Mouse (Mus musculus) heart, embryonic 12.5 days (tissue): ENCODE results near the gene Olfr483. TPM values are rescaled to one million over a fixed set of nuclear protein-coding genes. Genes with fewer than 3 reads are reported as not detected.

Experiments used
- ATAC-seq: fragments of 200-750 bp; cut with Nextera tagmentation; 2 replicates; pipeline ENCODE4 v1.8.0; 2017; ENCODE audit warnings: moderate TSS enrichment, moderate library complexity; ENCODE audit not compliant: insufficient number of reproducible peaks, low FRiP score
- H3K27ac ChIP-seq: fragments of 300-500 bp; sonication (generic); 2 replicates; pipeline ENCODE4 v1.5.1; 2016; ENCODE audit warnings: mild to moderate bottlenecking, moderate library complexity; ENCODE audit not compliant: poor library complexity, severe bottlenecking
- H3K27me3 ChIP-seq: fragments of 300-500 bp; sonication (generic); replicated peaks from 2 replicates; pipeline ENCODE4 v1.6.1; 2016; ENCODE audit warnings: mild to moderate bottlenecking, moderate library complexity
- H3K36me3 ChIP-seq: fragments of 300-500 bp; sonication (generic); 2 replicates; pipeline ENCODE4 v1.6.1; 2016; ENCODE audit warnings: mild to moderate bottlenecking, moderate library complexity
- H3K4me1 ChIP-seq: fragments of 300-500 bp; sonication (generic); replicated peaks from 2 replicates; pipeline ENCODE4 v1.6.1; 2016; ENCODE audit warnings: mild to moderate bottlenecking
- H3K4me2 ChIP-seq: fragments of 300-500 bp; sonication (generic); 2 replicates; pipeline ENCODE4 v1.6.1; 2016; ENCODE audit warnings: mild to moderate bottlenecking, moderate library complexity
- H3K4me3 ChIP-seq: fragments of 300-500 bp; sonication (generic); 2 replicates; pipeline ENCODE4 v1.5.1; 2016; ENCODE audit warnings: mild to moderate bottlenecking
- H3K9ac ChIP-seq: fragments of 300-500 bp; sonication (generic); 2 replicates; pipeline ENCODE4 v1.6.1; 2016; ENCODE audit warnings: mild to moderate bottlenecking, moderate library complexity
- H3K9me3 ChIP-seq: fragments of 300-500 bp; sonication (generic); replicated peaks from 2 replicates; pipeline ENCODE4 v1.6.1; 2016; ENCODE audit warnings: mild to moderate bottlenecking, moderate library complexity
- WGBS: fragments of 180-500 bp; shearing (Covaris S2); methylation state at CpG from one replicate; pipeline ENCODE4 v1.1.7; 2016; 5-methylcytosine and 5-hydroxymethylcytosine counted together
- polyA plus RNA-seq: library from polyadenylated mRNA; unstranded; fragments of >200 nt; fragmentation: Nextera tagmentation; extraction: Ambion mirVana; gene quantifications from 2 replicates; pipeline ENCODE4 v1.2.1, GENCODE M21; 2016

The Olfr483 gene
- polyA plus RNA-seq, result not detected in 2 replicates

GRCm38 (mm10) chr7:108100549-108100948 is at the start of gene Olfr483:
Olfr483 (plus strand) TSS chr7:108100849.
- 63% methylated on average over 1 of the region's 1 CpGs for WGBS
- H3K27me3 ChIP-seq, result no peaks in the 10 kb centered on the region
- H3K4me1 ChIP-seq, result no peaks in the 10 kb centered on the region
- no peak within 1 kb of the TSS for H3K4me3 ChIP-seq
- no peak within 1 kb of the TSS for H3K27ac ChIP-seq
- no peaks in the 10 kb centered on the region for H3K36me3 ChIP-seq
- no peak for ATAC-seq
- no peaks in the 10 kb centered on the region for H3K9me3 ChIP-seq
- no peak within 1 kb of the TSS for H3K9ac ChIP-seq
- no peak within 1 kb of the TSS for H3K4me2 ChIP-seq

- no peaks in the 10 kb centered on the region for H3K36me3 ChIP-seq
- no peaks in the 10 kb centered on the region for H3K4me1 ChIP-seq
- WGBS, result 78% methylated on average over 1 of the region's 1 CpGs
- H3K27me3 ChIP-seq, result no peaks in the 10 kb centered on the region
- H3K4me3 ChIP-seq, result no peak within 1 kb of the TSS
- no peak within 1 kb of the TSS for H3K4me2 ChIP-seq
- peaks cover 9% of the 10 kb centered on the region for H3K9me3 ChIP-seq
- ATAC-seq, result no peak
- no peak within 1 kb of the TSS for H3K9ac ChIP-seq
- H3K27ac ChIP-seq, result no peak within 1 kb of the TSS
Measured at GRCm38 (mm10) chr7:108067246-108067645, 33.4 kb upstream of the Olfr483 start, which contains the start of gene Olfr480. Olfr480 (minus strand) TSS chr7:108067346.

GRCm38 (mm10) chr7:108079555-108079954 is 21.1 kb upstream of the Olfr483 start, which contains the start of gene Olfr481:
Olfr481 (plus strand) TSS chr7:108079855.
- Histone ChIP-seq H3K4me3 (no peak within 1 kb of the TSS), H3K4me1 (no peaks in the 10 kb centered on the region), H3K9me3 (peaks cover 3% of the 10 kb centered on the region; the same call in 1 of the 2 replicates), H3K4me2 (no peak within 1 kb of the TSS), H3K27me3 (no peaks in the 10 kb centered on the region), H3K9ac (no peak within 1 kb of the TSS), H3K27ac (no peak within 1 kb of the TSS), H3K36me3 (no peaks in the 10 kb centered on the region)
- ATAC-seq, result no peak

- H3K4me2 ChIP-seq, result no peak within 1 kb of the TSS
- H3K9me3 ChIP-seq, result no peaks in the 10 kb centered on the region
- no peaks in the 10 kb centered on the region for H3K4me1 ChIP-seq
- no peaks in the 10 kb centered on the region for H3K36me3 ChIP-seq
- H3K27ac ChIP-seq, result no peak within 1 kb of the TSS
- 67% methylated on average over 1 of the region's 1 CpGs for WGBS
- ATAC-seq, result no peak
- H3K4me3 ChIP-seq, result no peak within 1 kb of the TSS
- no peaks in the 10 kb centered on the region for H3K27me3 ChIP-seq
- H3K9ac ChIP-seq, result no peak within 1 kb of the TSS
Measured at GRCm38 (mm10) chr7:108097486-108097885, 3.2 kb upstream of the Olfr483 start, which contains the start of gene Olfr482. Olfr482 (minus strand) TSS chr7:108097586.

GRCm38 (mm10) chr7:108120681-108121080 is 20.0 kb downstream of the Olfr483 start:
- Histone ChIP-seq H3K36me3 (no peaks in the 10 kb centered on the region), H3K4me1 (no peaks in the 10 kb centered on the region), H3K27ac (no peak overlapping the region), H3K4me3 (no peak overlapping the region), H3K27me3 (no peaks in the 10 kb centered on the region), H3K9me3 (no peaks in the 10 kb centered on the region), H3K4me2 (no peak overlapping the region), H3K9ac (no peak overlapping the region)
- ATAC-seq, result no peak
- WGBS, result 14% methylated on average over 1 of the region's 1 CpGs

GRCm38 (mm10) chr7:108121416-108121815 is 20.8 kb downstream of the Olfr483 start:
- H3K27ac ChIP-seq, result no peak overlapping the region
- 46% methylated on average over 1 of the region's 1 CpGs for WGBS
- no peaks in the 10 kb centered on the region for H3K4me1 ChIP-seq
- no peaks in the 10 kb centered on the region for H3K36me3 ChIP-seq
- no peak overlapping the region for H3K4me3 ChIP-seq
- no peak overlapping the region for H3K4me2 ChIP-seq
- ATAC-seq, result no peak
- no peaks in the 10 kb centered on the region for H3K27me3 ChIP-seq
- no peak overlapping the region for H3K9ac ChIP-seq
- no peaks in the 10 kb centered on the region for H3K9me3 ChIP-seq

- Histone ChIP-seq H3K4me1 (no peaks in the 10 kb centered on the region), H3K9ac (no peak within 1 kb of the TSS), H3K9me3 (no peaks in the 10 kb centered on the region), H3K4me3 (no peak within 1 kb of the TSS), H3K27ac (no peak within 1 kb of the TSS), H3K36me3 (no peaks in the 10 kb centered on the region), H3K27me3 (no peaks in the 10 kb centered on the region), H3K4me2 (no peak within 1 kb of the TSS)
- ATAC-seq, result no peak
Measured at GRCm38 (mm10) chr7:108127349-108127748, 26.7 kb downstream of the Olfr483 start, which contains the start of gene Olfr484. Olfr484 (minus strand) TSS chr7:108127449.

Other genes starting within 250 kb of the Olfr483 start
- gene Olfr472, start 202.9 kb upstream of the Olfr483 start, polyA plus RNA-seq, result not detected in 2 replicates
- gene Olfr473, start 170.4 kb upstream of the Olfr483 start, polyA plus RNA-seq, result not detected in 2 replicates
- gene Olfr474, start 146.2 kb upstream of the Olfr483 start, polyA plus RNA-seq, result not detected in 2 replicates
- gene Olfr476, start 136.0 kb upstream of the Olfr483 start, polyA plus RNA-seq, result not detected in 2 replicates
- gene Olfr477, start 114.2 kb upstream of the Olfr483 start, polyA plus RNA-seq, result not detected in 2 replicates
- gene Olfr478, start 66.9 kb upstream of the Olfr483 start, polyA plus RNA-seq, result not detected in 2 replicates
- gene Olfr479, start 50.2 kb upstream of the Olfr483 start, polyA plus RNA-seq, result not detected in 2 replicates
- gene Olfr480, start 33.5 kb upstream of the Olfr483 start, polyA plus RNA-seq, result not detected in 2 replicates
- not detected in 2 replicates for gene Olfr481, start 21.0 kb upstream of the Olfr483 start, polyA plus RNA-seq
- gene Olfr482, start 3.3 kb upstream of the Olfr483 start, polyA plus RNA-seq, result not detected in 2 replicates
- gene Olfr484, start 26.6 kb downstream of the Olfr483 start, polyA plus RNA-seq, result not detected in 2 replicates
- not detected in 2 replicates for gene Olfr485, start 59.0 kb downstream of the Olfr483 start, polyA plus RNA-seq
- gene Olfr486, start 71.9 kb downstream of the Olfr483 start, polyA plus RNA-seq, result not detected in 2 replicates
- gene Olfr487, start 113.8 kb downstream of the Olfr483 start, polyA plus RNA-seq, result not detected in 2 replicates
- gene Olfr488, start 157.5 kb downstream of the Olfr483 start, polyA plus RNA-seq, result not detected in 2 replicates
- gene Olfr490, start 188.1 kb downstream of the Olfr483 start, polyA plus RNA-seq, result not detected in 2 replicates
- gene Olfr491, start 212.6 kb downstream of the Olfr483 start, polyA plus RNA-seq, result not detected in 2 replicates
- gene Olfr492, start 222.8 kb downstream of the Olfr483 start, polyA plus RNA-seq, result not detected in 2 replicates
- gene Olfr493, start 246.1 kb downstream of the Olfr483 start, polyA plus RNA-seq, result not detected in 2 replicates